Mouse (Mus musculus) gastrocnemius, adult 8-10 months (tissue): Measurements from ENCODE around the gene Cd4. TPM values are rescaled to one million over a fixed set of nuclear protein-coding genes. Genes with fewer than 3 reads are reported as not detected.
"Not testable (repeated sequence)": the region's sequence is repeated elsewhere in the genome, so short reads cannot be mapped to it uniquely, and the experiment has no call there.

ENCODE experiments used
- DNase-seq, 2 experiments: peaks; one replicate each; pipeline ENCODE4 v3.0.0; 2022; ENCODE audit warnings: low spot score in 2 of 2
- total RNA-seq, 4 experiments: library from RNA; stranded (reverse); gene quantifications; 2 replicates each; pipeline ENCODE4 v1.2.4; 2022

Gene Cd4
- total RNA-seq, 4 experiments from 2014 or later = 0.11 TPM; not detected in 3

DNA sequence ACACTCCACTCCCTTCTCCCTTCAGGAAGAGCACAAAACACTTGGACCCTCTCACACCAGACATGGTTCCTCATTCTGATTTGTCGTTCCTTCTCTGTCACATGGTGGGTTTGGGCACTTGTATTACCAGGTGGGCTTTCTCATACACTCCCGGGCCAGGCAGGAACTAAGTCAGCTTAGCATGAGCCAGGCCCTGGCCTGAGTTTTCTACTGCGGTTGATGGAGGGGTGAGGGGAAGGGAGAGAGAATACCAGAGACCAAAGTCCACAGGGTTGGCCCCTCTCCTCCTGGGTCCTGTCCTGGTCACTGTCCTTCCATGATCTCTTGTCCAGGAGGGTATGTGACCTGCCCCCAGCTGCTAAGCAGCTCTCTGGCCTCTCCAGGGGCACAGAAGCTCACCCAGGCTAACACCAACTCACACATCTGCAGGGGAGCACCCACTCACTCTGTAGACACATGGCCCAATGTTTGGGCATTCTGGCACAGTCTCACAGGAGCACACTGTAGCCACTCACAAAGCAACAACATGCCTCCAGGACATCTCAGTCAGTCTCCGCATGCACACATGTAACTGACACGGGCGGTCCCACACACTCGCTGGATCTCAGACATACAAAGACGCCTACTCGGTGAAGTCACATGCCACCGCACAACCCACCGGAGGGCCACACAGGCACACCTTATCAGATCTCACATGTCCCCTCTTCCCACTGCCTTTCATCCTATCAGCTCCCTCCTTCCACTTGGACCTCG lies 28.1 kb upstream of the Cd4 start:
- no peak for DNase-seq

DNA sequence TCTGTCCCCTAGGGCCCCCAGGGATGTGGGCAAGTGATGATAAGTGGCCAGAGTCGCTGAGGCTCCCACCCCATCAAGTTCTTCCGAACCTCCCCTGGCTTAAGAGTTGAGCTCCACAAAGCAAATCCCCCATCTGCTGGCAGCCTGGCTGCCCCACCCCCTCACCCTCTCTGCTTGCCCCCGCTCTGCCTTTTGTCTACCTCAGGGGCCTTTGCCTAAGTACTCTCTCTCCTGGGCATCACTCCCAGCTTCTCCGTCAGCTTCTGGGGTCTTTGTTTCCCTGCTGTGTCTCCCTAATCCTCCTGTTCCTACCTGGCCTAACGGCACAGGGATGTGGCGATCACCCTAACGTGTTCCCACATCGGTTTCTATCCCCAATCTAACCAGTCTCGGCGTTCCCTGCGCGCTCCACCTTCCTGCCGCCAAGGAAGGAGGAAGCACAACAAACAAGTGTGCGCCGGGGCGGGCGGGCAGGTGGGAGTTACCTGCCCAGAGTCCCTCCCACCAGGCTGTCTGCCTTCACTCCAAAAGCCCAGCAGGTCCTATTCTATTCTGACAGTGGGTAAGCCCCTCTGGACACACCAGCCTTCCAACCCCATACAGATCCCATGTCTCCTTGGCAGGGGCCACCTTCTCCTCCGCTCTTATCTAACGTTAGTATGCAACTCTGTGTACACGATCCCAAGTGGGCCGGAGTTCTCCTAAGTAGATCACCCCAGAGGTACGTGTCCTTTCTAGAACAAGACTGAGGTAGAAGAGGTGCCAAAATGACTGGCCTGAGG lies 27.3 kb upstream of the Cd4 start:
- DNase-seq = no peak

DNA sequence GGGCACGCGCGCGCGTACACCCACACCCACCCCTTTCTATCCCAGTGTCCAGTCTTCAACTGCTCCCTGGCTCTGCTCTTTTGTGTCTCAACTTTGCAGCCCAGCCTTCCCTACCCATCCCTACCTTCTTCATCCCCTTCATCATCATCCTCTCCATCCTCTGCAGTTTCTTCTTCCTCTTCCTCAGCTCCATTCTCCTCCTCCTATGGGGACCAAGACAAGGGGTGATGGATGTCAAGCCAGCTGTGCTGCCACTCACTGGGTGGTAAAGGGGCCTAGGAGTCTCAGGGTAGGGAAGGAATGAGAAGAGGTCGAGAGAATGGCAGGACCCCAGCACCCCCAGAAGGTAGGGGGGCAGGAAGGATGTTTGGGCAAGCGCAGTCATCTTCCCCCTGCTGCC lies 26.5 kb upstream of the Cd4 start:
- DNase-seq = no peak

DNA sequence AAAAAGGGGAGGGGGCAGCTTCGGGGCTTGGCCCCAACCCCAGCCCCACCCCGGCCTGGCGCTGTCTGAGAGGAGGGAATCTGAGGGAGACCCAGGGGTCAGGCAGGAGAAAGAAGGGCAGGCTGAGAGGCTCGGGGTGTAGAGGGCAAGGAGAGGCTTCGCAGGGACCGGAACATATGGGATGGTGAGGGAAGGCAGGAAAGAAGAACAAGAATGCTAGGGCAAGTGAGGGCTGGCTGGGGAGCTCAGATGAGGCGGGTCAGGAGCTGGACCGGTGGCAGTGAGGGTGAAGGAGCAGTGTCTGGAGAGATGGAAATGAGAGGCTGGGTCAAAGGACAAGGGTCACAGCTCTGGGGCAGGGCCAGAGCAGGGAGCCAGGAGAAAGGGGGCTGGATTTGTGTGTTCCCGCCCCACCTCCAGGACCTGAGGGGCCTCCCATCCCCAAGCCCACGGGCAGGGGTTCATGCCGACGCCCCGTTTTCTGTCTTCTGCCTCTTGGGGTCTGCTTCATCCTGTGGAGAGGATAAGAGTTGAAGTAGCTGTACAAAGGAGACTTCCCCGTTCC lies 25.8 kb upstream of the Cd4 start:
- no peak for DNase-seq

DNA sequence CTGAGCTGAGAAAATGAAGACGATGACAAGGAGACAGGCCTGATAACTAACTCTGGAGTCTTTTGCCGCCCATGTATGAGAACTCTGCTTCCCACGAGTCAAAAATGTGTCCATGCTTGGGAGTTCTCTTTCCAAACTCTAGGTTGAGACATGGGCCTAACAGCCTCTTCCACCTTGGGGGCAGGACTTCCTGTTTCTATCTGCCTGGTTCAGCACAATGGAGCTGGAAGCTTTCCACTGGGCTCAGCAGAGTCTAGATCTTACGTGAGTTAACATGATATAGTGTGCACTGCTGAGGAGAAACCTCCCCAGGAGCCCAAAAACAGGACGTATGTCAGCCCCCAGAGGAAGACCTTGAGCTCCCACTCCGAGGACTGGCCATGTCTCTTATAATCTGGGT lies 25.2 kb upstream of the Cd4 start:
- no peak for DNase-seq

DNA sequence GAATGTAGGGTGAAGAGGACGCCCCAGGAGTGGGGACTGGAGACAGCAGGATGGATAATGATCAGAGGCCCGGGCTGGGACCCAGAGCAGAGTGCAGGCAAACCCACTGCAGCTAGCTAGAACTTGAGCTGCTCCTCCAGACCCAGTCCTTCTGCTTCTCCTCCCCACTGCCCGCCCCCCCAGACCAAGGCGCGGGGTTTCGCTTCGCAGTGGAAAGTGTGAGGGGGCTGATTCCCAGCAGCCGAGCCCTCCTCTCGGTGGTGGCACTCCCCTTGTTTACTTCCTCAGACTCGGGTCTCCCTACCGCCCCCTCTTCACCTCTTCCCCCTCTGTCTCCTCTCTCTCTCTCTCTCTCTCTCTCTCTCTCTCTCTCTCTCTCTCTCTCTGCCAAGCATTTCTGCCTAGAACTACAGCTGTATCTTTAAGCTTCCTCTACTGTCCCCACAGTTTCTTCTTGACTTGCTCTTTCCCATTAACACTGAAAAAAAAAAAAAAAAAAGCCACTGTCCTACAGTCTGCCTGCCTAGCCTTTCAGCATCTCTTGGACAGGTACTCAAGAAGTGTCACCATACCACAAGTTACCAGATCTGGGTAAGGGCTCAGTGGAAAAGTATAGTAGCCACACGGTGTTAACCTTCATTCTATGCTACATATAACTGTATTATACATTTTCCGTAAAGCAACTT lies 23.7 kb upstream of the Cd4 start, which contains the start of gene Lag3:
Gene Lag3, minus strand, starts transcription at position 173 of the 686 bp plus-strand sequence.
- no peak for DNase-seq

DNA sequence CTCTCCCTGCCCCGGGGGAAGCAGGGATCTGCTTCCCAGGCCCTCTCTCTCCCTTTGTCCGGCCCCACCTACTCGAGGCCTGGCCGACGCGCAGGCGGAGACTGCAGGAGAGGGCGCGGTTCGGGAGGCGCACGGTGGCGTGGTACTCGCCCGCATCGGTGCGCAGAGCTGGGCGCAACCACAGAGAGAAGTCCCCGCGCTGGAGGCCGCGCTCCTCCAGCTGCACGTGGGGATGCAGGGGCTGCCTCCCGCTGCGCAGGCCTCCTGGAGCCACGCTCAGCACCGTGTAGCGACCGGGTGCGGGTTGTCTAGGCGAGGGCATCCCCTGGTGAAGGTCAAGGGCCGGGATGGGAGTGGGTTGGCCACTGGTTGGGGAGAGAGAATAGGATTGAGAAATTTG lies 22.0 kb upstream of the Cd4 start:
- no peak for DNase-seq

DNA sequence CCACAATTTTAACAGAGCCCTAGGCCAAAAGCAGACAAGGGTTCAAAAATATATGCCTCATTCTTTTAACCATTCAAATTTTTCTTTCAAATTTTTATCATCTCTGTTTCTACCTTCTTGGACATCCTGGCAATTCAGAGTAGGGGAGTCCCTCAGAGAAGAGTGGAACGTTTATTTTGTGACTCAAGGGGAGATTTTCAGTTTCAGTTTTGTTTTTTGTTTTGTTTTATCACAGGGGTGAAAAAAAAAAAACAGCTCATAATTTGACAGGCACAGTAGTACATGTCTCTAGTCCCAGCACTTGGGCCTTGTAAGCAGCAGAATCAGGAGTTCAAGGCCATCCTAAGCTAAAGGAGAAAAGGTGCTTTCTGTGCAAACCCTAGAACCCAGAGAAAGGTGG lies 19.7 kb upstream of the Cd4 start:
- no peak for DNase-seq

DNA sequence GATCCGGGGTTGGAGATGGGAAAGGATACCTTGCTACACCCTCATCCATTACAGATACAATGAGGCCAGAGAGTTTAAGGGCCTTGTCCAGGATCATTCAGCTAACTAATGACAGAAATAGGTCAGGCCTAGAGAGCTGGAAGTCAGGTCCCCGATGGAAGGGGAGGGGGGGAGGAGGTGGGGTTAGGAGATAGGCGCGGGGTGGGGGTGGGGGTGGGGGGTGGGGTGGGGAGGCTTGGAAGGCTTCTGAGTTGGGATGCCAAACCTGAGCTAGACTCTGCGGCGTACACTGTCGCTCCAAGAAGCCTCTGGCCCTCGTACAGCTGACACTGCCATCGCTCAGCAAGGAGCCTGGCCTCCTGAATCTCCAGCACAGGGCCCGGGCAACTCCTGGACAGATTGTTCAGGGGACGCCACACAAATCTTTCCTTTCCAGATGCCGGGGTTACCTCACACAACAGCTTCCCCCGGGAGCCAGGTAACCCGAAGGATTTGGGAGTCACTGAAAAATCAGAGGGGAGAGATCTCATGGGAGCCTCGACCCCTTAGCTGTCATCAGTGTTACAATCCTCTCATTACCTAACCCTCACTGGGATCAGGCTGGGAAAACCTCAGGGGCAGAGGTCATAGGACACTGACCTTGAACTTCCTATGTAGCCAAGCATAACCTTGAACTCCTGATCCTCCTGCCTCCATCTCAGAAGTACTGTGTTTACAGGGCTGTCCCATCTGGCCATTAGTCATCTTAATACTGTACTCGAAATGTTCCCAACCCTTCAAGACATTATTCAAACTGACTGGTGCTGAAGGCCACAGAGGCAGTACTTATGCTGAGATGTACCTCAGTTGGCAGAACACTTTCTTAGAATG lies 17.2 kb upstream of the Cd4 start:
- no peak for DNase-seq

DNA sequence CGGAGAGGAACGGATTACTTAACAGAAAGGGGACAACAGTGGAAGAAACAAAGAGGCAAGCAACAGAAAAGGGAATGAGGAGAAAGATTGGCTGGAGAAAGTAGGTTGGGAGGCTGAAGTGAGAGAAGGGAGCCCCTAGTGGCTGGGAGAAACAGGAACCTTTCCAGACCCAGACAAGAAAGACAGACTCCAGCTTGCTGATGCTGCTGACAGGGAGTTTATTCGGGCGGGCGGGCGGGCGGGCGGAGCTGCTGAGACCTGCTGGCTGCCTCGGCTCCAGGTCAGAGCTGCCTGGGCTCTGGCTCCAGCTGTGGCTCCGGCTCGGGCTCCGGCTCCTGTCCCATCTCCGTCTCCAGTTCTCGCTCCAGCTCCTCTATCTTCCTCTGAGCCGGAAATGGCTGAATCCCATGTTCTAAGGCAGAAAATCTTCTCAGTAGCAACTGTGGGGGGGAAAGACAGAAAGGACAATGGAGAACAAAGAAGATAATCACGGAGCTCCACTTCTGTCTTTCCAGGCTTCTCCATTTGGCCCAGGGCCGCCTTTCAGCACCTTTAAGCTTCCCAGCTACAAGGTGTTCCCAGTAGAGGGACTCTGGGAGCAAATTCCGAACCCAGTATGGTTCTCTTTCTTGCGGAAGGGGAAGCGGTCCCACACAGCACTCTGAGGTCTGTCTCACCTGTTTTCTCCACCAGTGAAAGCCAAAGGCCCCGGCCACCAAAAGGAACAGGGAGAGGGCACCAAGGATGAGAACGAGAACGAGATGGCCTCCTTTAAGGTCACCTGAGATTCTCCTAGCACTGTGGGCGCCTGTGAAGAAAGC lies 16.4 kb upstream of the Cd4 start:
- peak; percentile 59 to 64 for DNase-seq

DNA sequence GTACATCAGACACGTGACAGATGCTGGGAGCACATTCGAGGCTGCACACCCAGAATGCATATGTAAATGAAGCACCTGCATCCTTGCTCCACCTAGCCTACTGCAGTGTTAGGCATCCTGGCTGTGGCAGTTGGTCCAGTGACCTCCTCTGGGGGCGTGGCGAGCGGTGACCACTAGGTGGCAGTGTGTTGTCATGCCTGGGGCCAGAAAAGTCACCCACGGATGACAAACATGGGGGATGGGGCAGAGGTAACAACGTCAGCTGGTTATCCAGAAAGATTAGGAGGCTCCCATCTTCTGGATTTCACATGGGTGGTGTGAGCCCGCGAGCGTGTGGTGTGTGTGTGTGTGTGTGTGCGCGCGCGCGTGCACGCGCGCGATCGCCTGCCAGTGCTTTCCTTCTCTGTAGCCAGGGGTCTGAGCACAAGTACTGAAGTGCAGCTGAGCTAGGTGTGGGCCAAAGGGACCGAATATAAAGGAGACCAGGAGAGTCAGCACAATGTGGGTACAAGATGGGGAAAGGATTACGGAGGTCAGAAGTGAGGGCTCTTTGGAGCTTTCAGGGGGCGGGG lies 15.6 kb upstream of the Cd4 start:
- peak; percentile 91 to 95 for DNase-seq

DNA sequence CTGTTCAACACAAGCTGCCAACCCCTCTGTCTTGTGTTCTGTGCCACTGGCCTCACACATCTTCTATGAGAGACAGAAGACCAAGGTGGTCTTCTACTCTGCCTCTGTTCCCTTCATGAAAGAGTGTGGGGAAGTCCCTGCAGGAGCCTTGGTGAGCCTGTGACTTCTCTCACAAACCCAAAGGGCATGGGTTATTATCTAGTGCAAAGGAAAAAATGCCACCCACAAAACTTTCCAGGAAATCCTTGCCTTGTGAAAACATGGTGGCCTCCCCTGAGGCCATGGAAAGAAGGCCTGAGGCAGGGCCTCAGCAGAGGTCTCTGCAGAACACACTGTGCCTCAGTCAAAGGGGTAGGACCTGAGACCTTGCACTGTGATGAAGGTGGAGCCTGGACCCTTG lies 13.8 kb upstream of the Cd4 start:
- no peak for DNase-seq

DNA sequence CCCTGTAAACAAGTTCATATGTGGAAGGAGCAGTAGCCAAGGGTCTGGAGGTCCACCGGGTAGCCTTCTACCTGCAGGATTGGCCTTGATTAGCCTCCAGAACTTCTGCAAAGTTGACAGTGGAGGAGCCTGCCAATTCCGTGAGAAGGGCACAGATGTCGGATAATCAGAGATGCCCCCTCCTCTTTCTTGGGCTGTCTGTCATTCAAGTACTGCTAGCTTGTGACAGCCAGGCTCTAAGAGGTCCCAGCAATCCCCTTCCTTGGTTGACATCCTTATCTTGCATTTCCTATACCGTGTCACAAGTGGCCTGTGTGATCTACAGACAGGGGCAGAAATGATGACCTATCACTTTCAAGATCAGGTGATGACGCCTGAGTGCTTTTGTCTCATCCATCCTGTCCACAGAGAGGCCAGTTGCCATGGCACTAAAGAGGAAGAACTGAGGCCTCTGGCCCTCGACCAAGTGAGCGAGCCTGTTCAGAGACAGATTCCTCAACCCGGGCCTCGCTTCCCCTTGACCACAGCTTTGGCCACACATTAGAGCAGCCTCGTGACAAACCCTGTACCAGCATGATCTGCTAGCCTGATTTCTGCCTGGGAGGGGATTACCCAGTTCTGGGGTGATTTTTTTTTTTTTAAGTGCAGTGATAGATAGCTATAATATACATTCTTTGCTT lies 12.9 kb upstream of the Cd4 start:
- no peak for DNase-seq

DNA sequence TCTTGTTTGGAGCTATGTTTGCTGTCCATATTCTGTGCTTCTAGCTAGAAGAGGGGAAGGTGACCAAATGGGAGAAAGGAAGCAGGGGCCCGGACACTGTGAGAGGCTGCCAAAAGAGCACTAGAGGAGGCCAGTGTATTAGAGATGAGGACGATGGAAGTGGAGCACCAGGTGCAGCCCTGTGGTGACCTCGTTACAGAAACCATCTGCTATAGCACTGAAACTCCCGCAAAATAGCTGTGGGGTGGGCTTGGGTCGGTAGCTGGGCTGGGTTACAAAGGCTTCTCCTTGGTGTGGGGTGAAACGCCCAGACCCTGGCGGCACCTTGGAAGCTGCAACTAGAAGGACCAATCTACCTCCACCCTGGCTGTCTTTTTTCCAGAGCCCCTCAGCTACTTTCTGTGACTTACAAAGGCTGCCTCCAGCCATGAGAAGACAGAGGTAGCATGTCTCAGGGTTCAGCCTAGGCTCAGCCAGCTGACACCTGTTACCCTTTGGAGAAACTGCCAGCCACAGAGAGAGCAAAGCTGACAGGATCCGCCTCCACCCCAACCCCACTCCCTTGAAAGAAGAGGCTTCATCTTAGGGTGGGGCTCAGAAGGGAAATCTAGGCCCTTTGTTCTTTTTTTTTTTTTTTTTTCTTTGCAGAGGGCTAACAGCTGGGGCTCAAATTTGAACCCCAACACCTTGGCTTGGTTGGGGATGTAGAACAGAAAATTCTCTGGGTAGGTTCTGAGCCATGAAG lies 12.2 kb upstream of the Cd4 start:
- DNase-seq = no peak

DNA sequence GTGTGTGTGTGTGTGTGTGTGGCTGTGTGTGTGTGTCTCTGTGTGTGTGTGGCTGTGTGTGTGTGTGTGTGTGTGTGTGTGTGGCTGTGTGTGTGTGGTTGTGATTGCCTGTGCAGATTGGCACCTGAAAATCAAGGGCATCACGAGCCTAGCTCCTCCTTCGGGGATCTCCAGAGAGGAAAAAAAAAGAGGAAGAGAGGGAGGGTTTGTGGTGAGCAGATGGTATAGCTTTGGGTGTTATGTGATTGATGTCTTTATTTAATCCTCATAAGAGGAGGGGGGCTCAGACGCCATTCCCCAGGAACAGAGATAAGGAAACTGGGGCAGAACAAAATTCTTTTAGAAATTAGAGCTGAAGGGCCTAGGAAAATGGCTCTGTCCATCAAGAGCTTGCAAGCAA lies 10.3 kb upstream of the Cd4 start:
- no peak for DNase-seq

DNA sequence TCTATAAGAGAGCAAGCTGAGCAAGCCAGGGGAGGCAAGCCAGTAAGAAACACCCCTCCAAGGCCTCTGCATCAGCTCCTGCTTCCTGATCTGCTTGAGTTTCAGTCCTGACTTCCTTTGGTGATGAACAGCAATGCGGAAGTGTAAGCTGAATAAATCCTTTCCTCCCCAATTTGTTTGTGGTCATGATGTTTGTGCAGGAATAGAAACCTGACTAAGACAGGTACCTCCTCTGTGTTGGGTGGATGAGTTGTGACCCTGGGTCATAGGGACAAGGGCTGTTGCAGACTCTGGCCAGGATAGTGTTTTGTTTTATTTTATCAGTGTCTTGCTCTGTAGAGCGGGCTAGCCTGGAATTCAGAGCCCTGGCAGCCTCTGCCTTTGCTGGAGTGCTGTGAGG lies 6.1 kb upstream of the Cd4 start:
- DNase-seq = not testable (repeated sequence)

DNA sequence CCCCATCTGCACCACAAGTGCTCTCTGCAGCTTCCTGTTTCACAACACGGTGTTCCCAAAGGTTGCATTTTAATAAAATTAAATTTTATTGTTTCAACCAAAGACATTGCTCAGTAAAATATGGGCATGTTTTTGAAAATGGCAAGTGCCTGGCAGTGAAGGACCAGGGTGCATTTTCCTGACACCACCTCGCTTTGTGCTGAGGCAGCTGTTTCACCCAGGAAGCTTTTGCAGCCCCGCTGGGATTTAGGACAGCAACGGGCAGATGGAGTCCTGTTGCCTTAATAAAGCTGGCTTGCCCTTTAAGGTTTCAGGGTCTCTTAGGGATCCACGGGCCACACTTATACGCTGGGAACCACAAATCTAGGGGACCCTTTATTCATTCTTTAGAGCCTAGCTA lies 3.0 kb upstream of the Cd4 start:
- no peak for DNase-seq

DNA sequence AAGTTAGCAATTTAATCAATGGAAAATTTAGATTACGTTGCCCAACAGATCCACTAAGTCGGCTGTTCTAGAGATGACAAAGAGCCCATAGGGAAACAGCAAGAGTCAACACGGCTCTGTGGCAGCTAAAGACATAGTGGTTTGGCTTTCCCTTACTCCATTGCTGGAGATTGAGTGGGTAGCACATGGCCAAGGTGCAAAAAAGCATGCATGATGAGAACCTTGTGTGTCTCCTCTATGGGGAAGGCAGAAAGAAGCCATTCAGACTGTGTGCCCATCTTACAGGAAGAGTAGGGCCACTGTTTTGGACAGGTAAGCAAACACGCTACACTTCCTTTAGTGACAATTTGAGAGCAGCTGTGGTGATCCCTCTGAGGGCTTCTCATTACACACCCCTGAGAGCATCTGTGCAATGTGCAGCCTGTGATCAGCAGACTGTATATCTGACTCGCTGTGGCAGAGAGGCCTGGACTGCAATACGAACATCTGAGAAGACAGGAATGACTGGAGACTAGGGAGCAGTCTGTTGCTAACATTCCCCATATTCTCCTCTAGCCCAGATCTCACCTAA lies 619 bp upstream of the Cd4 start:
- DNase-seq = no peak
